ENCODE assay signal across 8 mouse cellular contexts in the genomic region with DNA sequence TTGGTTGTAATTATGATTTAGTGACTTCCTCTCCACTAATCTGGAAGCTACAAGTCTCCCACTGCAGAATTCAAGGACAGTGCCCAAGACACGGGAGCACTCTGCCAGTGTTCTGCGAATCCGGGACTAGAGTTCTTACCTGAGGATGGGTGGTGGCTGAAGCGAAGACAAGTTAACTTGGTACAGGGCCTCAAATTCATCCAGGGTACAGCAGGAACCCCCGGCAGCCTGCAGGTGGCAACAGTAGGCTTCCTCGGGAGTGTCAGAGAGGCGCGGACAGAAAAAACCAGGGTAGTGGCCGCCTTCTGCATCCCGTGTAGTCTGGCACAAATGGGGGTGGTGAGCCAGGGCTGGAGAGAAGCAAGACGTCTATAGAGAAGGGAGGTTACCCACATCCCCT. TPM values are rescaled to one million over a fixed set of nuclear protein-coding genes. Genes with fewer than 3 reads are reported as not detected.
DNase-seq lines count a peak whose midpoint lies in the region; ATAC-seq and TF ChIP-seq lines count a peak whose summit lies in the region.

TSS of gene Unc45a (minus strand) at position 213 of the 400 bp plus-strand sequence.

- peak; percentile 30; the same call in 1 of the 2 replicates for ATAC-seq in forebrain, embryonic 15.5 days (replicated peaks)
- ATAC-seq in liver, postnatal 0 days, result peak; percentile 46
- ATAC-seq in neural tube, embryonic 13.5 days (ENCODE audit: low read depth), result peak; percentile 47

- peak within 1 kb of the TSS; percentile 82 for H3K9ac ChIP-seq in forebrain, embryonic 15.5 days (replicated peaks)
- peak within 1 kb of the TSS; percentile 67 for H3K9ac ChIP-seq in liver, postnatal 0 days (replicated peaks)
- H3K9ac ChIP-seq in neural tube, embryonic 13.5 days, result peak within 1 kb of the TSS; percentile 89

- intact Hi-C loops in heart, postnatal 14 days (cut with DNase I), result loop anchor here (2.0 kb wide), 2 partner anchors 30 to 244 kb away; partner anchors contain the start of gene Man2a2

- 3% methylated on average over 11 of the region's 11 CpGs for WGBS in forebrain, embryonic 15.5 days
- WGBS in liver, postnatal 0 days (ENCODE audit: insufficient replicate concordance), result 2% methylated on average over 11 of the region's 11 CpGs
- WGBS in neural tube, embryonic 13.5 days, result under 1% methylated on average over 11 of the region's 11 CpGs

- H3K9me3 ChIP-seq in forebrain, embryonic 15.5 days, result no peaks in the 10 kb centered on the region
- no peaks in the 10 kb centered on the region for H3K9me3 ChIP-seq in liver, postnatal 0 days (ENCODE audit: low read length)
- H3K9me3 ChIP-seq in neural tube, embryonic 13.5 days, result no peaks in the 10 kb centered on the region

- no peaks in the 10 kb centered on the region for H3K27me3 ChIP-seq in forebrain, embryonic 15.5 days
- no peaks in the 10 kb centered on the region for H3K27me3 ChIP-seq in liver, postnatal 0 days (ENCODE audit: insufficient read depth, low read length)
- no peaks in the 10 kb centered on the region for H3K27me3 ChIP-seq in neural tube, embryonic 13.5 days

- no peak for TF ChIP-seq EP300 in liver, postnatal 0 days (IDR thresholded peaks at IDR 0.05; ENCODE audit: low read depth)

- H3K4me3 ChIP-seq in forebrain, embryonic 15.5 days, result peak within 1 kb of the TSS; percentile 84
- H3K4me3 ChIP-seq in liver, postnatal 0 days (ENCODE audit: low read depth, low read length), result peak within 1 kb of the TSS; percentile 67
- peak within 1 kb of the TSS; percentile 64 for H3K4me3 ChIP-seq in neural tube, embryonic 13.5 days

- TF ChIP-seq CTCF in liver, postnatal 0 days (IDR thresholded peaks at IDR 0.05; ENCODE audit: low read depth), result peak; percentile 86

- H3K27ac ChIP-seq in forebrain, embryonic 15.5 days (replicated peaks), result peak within 1 kb of the TSS; percentile 92
- peak within 1 kb of the TSS; percentile 80 for H3K27ac ChIP-seq in liver, postnatal 0 days (ENCODE audit: low read depth)
- peak within 1 kb of the TSS; percentile 91 for H3K27ac ChIP-seq in neural tube, embryonic 13.5 days (replicated peaks)

- H3K36me3 ChIP-seq in forebrain, embryonic 15.5 days, result peaks cover 17% of the 10 kb centered on the region
- H3K36me3 ChIP-seq in liver, postnatal 0 days (replicated peaks; ENCODE audit: insufficient read depth, low read length), result peaks cover 10% of the 10 kb centered on the region
- peaks cover 23% of the 10 kb centered on the region for H3K36me3 ChIP-seq in neural tube, embryonic 13.5 days

- peak within 1 kb of the TSS; percentile 94 for H3K4me2 ChIP-seq in forebrain, embryonic 15.5 days (replicated peaks)
- H3K4me2 ChIP-seq in liver, postnatal 0 days (ENCODE audit: low read depth, low read length), result peak within 1 kb of the TSS; percentile 76
- peak within 1 kb of the TSS; percentile 93 for H3K4me2 ChIP-seq in neural tube, embryonic 13.5 days

- peaks cover 39% of the 10 kb centered on the region for H3K4me1 ChIP-seq in forebrain, embryonic 15.5 days
- H3K4me1 ChIP-seq in liver, postnatal 0 days (ENCODE audit: insufficient read depth), result peaks cover 27% of the 10 kb centered on the region
- H3K4me1 ChIP-seq in neural tube, embryonic 13.5 days (replicated peaks), result peaks cover 63% of the 10 kb centered on the region

- peak; percentile 62 for DNase-seq in MEL-GATA-1-ER (ENCODE audit: extremely low read depth, low read depth)
- DNase-seq in cerebellum, adult 11-12 months, result peak; percentile 78
- peak; percentile 70 to 75 for DNase-seq in heart, postnatal 14 days
- DNase-seq in kidney, postnatal 4 days, result peak; percentile 76 to 88
- peak; percentile 82 for DNase-seq in liver, postnatal 0 days
- DNase-seq in testis, postnatal 14 days (ENCODE audit: low spot score), result peak; percentile 64

RNA-seq across cellular contexts. Expression of gene Unc45a, which starts in this region (rescaled TPM):
- polyA plus RNA-seq in forebrain, embryonic 15.5 days (2015; fragmentation: Nextera tagmentation; extraction: Ambion mirVana), result 48.2 and 54.3 TPM in 2 replicates
- 10 to 100 TPM; 17.9 to 19.2 TPM for total RNA-seq in heart, postnatal 14 days (2021)
- 4.9 and 7.2 TPM in 2 replicates for polyA plus RNA-seq in liver, postnatal 0 days (2015; fragmentation: Nextera tagmentation; extraction: Ambion mirVana)
- 61.3 and 61.7 TPM in 2 replicates for polyA plus RNA-seq in neural tube, embryonic 13.5 days (2015; fragmentation: Nextera tagmentation; extraction: Ambion mirVana)

Comparison
In these comparisons a context has a peak if more than half of its experiments do, and no peak if none do; other contexts are left out.
1. Peak in every context shown above with its lines: DNase-seq, ATAC-seq, H3K4me3 ChIP-seq and H3K27ac ChIP-seq.